Mouse (Mus musculus) kidney, postnatal 14 days (tissue): Measurements from ENCODE around the gene Pnp2.
"Not testable (repeated sequence)": the region's sequence is repeated elsewhere in the genome, so short reads cannot be mapped to it uniquely, and the experiment has no call there.

Experiments used
- DNase-seq: peaks from one replicate; pipeline ENCODE4 v3.0.0; 2022; ENCODE audit warnings: mixed read lengths

Gene Pnp2

GRCm38 (mm10) chr14:50958289-50958995, 2.6 kb downstream of the Pnp2 start:
- DNase-seq: not testable (repeated sequence)

DNA sequence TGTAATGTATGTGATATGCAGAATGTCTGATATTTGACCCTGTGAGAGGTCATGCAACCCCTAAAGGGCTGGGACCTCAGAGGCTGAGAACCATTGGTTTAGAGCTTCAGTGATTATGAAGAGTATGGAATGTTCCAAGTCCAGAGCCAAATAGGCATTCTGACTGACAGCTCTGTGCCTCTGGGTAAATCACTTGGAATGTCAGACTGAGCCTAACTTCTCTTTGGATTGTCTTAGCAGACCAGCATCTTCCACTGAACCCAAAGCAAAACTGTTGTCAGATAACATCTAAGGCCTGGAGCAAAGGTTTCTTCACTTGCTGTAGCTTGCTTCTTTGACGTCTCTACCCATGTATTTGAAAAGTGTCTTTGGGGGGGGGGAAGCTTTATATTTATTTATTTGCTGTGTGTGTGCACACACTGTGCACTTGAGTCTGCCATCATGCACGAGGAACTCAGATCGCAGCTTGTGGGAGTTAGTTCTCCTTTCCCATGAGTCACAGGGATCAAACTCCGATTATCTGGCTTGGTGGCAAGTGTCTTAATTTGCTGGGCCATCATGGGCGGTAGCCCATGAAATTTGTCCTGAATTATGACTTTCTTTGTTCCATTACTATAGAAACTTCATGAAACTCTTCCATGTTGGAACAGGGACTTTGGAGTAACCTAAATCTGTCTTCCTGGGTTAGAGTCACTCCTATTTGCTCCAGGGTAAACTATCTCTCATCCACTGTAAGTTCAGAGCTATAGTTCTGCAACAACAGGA, 12.6 kb downstream of the Pnp2 start:
- no peak for DNase-seq

DNA sequence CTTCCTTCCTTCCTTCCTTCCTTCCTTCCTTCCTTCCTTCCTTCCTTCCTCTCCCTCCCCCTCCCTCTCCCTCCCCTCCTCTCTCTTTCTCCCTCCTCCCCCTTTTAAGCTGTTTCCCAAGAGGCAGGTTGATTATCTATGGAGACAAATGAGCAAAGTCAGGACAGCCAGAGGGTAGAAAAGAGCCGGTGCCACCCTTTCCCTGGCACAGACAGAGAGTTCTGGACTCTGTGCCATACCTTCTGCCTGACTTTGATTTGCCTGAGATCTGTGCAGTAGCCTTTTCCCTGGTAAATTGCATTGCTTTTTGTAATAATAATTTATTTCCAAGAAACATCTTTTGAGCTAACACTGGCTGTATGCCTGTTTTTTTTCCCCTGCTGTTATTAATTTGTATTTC, 13.2 kb downstream of the Pnp2 start:
- DNase-seq: no peak

GRCm38 (mm10) chr14:50969558-50970544, 14.1 kb downstream of the Pnp2 start:
- no peak for DNase-seq

DNA sequence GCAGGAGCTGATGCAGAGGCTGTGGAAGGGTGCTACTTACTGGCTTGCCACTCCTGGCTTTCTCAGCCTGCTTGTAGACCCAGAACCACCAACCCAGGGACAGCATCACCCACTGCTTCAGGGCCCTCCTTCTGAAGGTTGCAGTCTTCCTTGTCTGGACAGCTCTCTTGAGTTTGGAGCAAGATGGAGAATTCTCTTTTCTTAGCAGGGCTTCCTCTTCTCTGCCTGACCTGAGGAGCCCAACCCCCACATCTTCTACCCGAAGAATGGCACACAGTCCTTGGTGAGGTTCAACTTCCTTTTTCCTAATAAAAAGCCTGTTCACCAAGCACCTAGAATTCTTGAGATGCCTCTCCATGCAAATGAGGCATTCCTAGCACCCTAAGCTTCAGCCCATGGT, 15.0 kb downstream of the Pnp2 start:
- DNase-seq: no peak

DNA sequence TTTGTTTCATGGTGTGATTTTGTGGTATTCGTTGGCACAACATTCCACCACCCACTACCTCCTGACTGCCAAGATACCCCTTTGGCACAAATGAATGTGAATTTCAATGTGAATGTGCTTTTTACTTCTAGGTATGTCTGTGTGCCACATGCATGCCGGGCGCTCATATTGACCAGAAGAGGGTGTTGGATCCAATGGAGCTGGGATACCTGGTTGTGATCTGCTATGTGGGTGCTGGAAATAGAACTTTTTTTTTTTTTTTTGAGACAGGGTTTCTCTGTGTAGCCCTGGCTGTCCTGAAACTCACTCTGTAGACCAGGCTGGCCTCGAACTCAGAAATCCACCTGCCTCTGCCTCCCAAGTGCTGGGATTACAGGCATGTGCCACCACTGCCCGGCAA, 17.3 kb downstream of the Pnp2 start:
- DNase-seq: not testable (repeated sequence)

DNA sequence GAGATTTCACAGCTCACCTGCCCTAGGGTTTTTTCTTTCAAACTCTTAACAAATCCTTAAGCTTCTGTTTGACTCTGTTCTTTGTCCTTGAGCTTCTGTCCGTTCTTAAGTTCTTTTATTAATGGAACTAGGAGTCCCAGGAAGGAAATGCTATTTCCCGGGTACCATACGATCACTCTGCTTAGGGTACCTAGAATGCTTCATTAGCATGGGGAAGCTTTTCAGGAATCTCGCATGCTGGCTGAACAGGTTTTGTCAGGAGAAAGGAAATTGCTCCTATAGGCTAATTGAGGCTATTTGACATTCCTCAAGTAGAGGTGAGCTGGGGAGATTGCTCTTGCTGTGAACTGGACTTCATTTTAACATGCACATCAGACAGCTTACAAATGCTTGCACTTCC, 17.9 kb downstream of the Pnp2 start:
- DNase-seq: no peak

GRCm38 (mm10) chr14:50975001-50975400, 19.2 kb downstream of the Pnp2 start:
- no peak for DNase-seq

DNA sequence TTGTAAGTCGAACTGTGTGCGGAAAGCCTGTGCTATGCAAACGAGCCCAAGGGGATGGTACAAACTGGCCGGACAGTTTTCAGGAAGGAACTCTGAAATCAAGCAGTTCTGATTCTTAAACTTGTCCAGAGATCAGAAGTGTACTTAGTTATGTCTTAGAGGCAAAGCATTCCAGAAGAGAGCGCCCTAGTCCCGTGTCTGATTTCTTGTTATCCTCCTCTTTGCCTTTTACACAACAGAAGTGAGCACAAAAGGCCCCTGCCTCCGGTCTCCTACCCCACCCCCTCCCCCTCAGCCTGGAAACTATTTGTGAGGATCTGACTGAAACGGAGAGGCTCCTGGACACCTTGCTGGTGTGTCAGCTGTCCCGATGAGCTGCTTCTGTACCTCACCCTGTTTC, 20.9 kb downstream of the Pnp2 start:
- DNase-seq: peak; percentile 40

GRCm38 (mm10) chr14:50978451-50978850, 22.7 kb downstream of the Pnp2 start:
- DNase-seq: not testable (repeated sequence)

GRCm38 (mm10) chr14:50979631-50980030, 23.8 kb downstream of the Pnp2 start:
- DNase-seq: no peak

GRCm38 (mm10) chr14:50981207-50981606, 25.4 kb downstream of the Pnp2 start:
- DNase-seq: no peak

DNA sequence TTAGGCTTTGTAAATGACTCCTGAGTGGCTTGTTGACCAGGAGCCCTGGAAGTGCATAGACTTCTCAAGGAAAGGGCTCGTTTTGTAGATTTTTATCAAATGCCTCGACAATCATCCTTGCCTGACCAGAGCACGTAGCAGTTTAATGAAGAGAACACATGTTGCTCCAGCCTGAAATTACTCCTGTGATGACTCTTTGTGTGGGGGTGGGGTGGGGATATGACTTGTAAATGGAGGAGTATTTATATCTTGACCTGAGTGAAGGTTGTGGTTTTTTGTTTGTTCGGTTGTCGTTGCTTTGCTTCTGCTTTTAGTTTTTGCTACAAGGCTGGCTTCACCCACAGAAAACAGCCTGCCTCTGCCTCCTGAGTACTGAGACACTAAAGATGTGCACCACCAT, 26.0 kb downstream of the Pnp2 start:
- no peak for DNase-seq

- peak; percentile 41 for DNase-seq
Measured at GRCm38 (mm10) chr14:50987668-50988067, 31.9 kb downstream of the Pnp2 start.

DNA sequence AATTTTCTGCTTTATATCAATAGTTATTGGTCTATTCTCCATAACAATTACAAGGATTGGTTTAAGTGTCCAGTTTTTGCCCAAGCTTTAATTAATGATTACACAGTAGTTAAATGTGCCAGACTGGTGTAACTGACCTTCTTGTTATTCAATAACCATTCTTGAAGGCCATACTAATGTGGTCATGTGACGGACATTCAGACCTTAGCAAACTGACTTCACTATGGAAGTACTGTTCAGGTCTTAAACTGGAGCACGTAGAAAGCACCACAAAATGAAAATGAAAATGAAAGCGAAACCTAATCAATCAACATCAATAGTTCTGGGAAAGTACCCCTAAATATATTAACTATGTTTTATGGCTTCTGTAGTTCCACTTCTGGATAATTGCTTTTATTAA, 35.2 kb downstream of the Pnp2 start:
- peak; percentile 50 for DNase-seq

GRCm38 (mm10) chr14:50997088-50997487, 41.3 kb downstream of the Pnp2 start:
- DNase-seq: no peak

- DNase-seq: peak; percentile 44
Measured at GRCm38 (mm10) chr14:50997999-50998666, 42.3 kb downstream of the Pnp2 start.

DNA sequence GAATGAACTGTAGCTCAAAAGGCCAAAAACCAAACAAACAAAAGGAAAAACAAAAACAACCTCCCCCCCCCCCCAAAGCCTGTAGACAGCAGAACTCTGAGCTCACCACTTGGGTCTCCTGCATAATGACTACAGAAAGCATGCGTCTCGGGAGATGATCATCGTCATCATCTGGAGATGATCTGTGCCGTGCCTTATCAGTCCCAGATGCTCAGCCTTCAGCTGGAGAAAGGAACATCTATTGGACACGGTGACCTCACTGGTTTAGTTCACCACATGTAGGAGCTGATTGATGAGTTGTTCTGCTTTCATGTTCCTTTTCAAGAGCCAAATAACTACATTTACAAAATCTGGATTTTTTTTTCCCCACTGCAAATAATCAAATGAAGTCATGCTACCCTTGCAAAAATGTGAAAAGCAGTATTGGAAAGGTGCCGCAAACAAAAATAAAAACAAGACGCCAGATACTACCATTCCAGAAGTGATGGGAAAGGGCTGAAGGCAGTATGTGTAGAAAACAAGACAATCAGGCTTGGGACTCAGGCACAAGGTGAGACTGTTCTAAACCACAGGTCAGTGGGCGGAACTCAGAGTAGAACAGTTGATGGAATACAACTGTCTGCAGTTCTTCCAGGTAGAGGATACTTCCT, 51.5 kb downstream of the Pnp2 start, which contains the start of gene Rnase10:
TSS of gene Rnase10 (plus strand) at position 600 of the 650 bp plus-strand sequence.
- DNase-seq: no peak

DNA sequence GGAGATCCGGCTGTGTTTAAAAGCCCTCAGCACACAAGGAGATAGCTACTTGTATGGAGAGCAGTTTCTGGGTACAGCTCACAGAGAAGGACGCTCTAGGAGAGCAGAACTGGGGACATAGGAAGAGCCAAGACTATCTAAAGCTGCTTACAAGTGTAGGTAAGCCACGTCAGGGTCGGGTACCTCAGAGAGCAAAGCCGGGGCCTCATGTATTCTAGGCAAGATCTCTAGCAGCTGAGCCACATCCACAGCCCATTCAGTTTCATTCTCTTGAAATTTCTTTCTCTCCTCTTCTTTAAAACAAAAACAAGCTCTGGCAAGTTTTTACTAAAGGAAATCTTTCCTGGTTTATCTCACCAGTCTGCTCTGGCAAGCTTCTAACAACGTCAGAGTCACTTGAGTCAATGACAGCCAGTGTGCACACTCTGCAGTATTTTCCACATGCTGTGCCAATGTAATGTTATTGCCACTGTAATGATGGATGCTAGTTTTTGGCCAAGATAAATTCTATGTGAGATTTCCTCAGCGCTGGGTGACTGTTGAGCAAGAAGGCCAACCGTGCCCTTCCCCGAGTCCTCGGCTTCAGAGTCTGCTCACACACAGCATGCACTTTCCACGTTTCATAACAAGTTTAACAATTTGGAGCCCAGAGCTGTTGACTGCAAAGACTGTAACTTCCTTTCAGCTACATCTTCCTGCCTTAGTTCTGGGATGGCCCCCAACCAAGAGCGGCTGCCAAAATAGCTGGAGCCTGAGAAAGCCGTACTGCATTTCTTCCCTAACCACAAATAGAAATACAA, 52.3 kb downstream of the Pnp2 start:
- peak; percentile 63 for DNase-seq

- no peak for DNase-seq
Measured at GRCm38 (mm10) chr14:51008781-51009180, 53.0 kb downstream of the Pnp2 start.

DNA sequence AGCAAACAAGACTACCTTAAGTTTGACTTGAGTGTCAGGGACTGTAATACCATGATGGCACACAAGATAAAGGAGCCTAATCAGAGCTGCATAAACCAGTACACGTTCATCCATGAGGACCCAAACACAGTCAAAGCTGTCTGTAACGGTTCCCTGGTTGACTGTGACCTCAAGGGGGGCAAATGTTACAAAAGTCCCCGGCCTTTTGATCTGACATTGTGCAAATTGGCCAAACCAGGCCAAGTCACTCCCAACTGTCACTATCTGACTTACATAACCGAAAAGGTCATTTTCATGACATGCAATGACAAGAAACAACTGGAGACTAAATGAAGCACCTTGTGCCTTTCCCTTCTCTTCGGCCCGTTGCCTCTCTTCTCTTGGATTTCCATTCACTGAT, 53.8 kb downstream of the Pnp2 start:
- DNase-seq: no peak
